Mouse (Mus musculus): ENCODE results near the gene Mycbp2. TPM values are rescaled to one million over a fixed set of nuclear protein-coding genes. Genes with fewer than 3 reads are reported as not detected.

The Mycbp2 gene
- total and polyA plus RNA-seq, 3 experiments: 12.6 to 27.5 (median 26.6) TPM

- intact Hi-C loops (cut with DNase I): loop anchor here (2.0 kb wide), 1 partner anchor 13 kb away; no protein-coding TSS in a partner anchor
- no peak overlapping the region for H3K4me3 ChIP-seq
- H3K9ac ChIP-seq (ENCODE audit: low read depth, low read length): no peak overlapping the region
- DNase-seq: no peak
- no peaks in the 10 kb centered on the region for H3K27me3 ChIP-seq (ENCODE audit: control insufficient read depth, insufficient read depth, low read length)
- no peak for TF ChIP-seq CTCF (IDR thresholded peaks at IDR 0.05)
- no peak for TF ChIP-seq POLR2A (IDR thresholded peaks at IDR 0.05; ENCODE audit: insufficient read depth, low read depth, low read length)
- no peak for TF ChIP-seq EP300 (IDR thresholded peaks at IDR 0.05; ENCODE audit: insufficient read depth, low read depth, low read length)
- peaks cover 3% of the 10 kb centered on the region for H3K4me1 ChIP-seq (ENCODE audit: control insufficient read depth, insufficient read depth, low read length)
- H3K36me3 ChIP-seq (ENCODE audit: control insufficient read depth, insufficient read depth, low read length): peaks cover 41% of the 10 kb centered on the region
- 55% methylated on average over 1 of the region's 1 CpGs for WGBS
- H3K27ac ChIP-seq: no peak overlapping the region
- peaks cover 5% of the 10 kb centered on the region for H3K79me2 ChIP-seq (replicated peaks; ENCODE audit: control insufficient read depth, insufficient read depth, low read length)
Observed at GRCm38 (mm10) chr14:103085840-103086533, 260.6 kb downstream of the Mycbp2 start.

- Histone ChIP-seq H3K27ac (no peak overlapping the region), H3K4me3 (no peak overlapping the region), H3K4me1 (ENCODE audit: control insufficient read depth, insufficient read depth, low read length) (no peaks in the 10 kb centered on the region; the same call in 1 of the 2 replicates), H3K27me3 (ENCODE audit: control insufficient read depth, insufficient read depth, low read length) (no peaks in the 10 kb centered on the region), H3K79me2 (replicated peaks; ENCODE audit: control insufficient read depth, insufficient read depth, low read length) (0 out of 2 replicates have a peak, but pooled peaks cover 2% of the 10 kb centered on the region), H3K9ac (ENCODE audit: low read depth, low read length) (no peak overlapping the region), H3K36me3 (ENCODE audit: control insufficient read depth, insufficient read depth, low read length) (peaks cover 16% of the 10 kb centered on the region)
- intact Hi-C loops (cut with DNase I): no loop called here
- DNase-seq: no peak
- 82% methylated on average over 9 of the region's 9 CpGs for WGBS
- TF ChIP-seq POLR2A (IDR thresholded peaks at IDR 0.05; ENCODE audit: insufficient read depth, low read depth, low read length) (no peak), EP300 (IDR thresholded peaks at IDR 0.05; ENCODE audit: insufficient read depth, low read depth, low read length) (no peak), CTCF (IDR thresholded peaks at IDR 0.05) (no peak)
Observed at GRCm38 (mm10) chr14:103079209-103079977, 267.2 kb downstream of the Mycbp2 start.

- 77% methylated on average over 16 of the region's 16 CpGs for WGBS
- Histone ChIP-seq H3K27me3 (ENCODE audit: control insufficient read depth, insufficient read depth, low read length) (no peaks in the 10 kb centered on the region), H3K4me3 (no peak overlapping the region), H3K9ac (ENCODE audit: low read depth, low read length) (no peak overlapping the region), H3K79me2 (replicated peaks; ENCODE audit: control insufficient read depth, insufficient read depth, low read length) (0 out of 2 replicates have a peak, but pooled peaks cover 2% of the 10 kb centered on the region), H3K4me1 (ENCODE audit: control insufficient read depth, insufficient read depth, low read length) (no peaks in the 10 kb centered on the region; the same call in 1 of the 2 replicates), H3K27ac (no peak overlapping the region), H3K36me3 (ENCODE audit: control insufficient read depth, insufficient read depth, low read length) (peaks cover 15% of the 10 kb centered on the region)
- DNase-seq: no peak
- intact Hi-C loops (cut with DNase I): no loop called here
- TF ChIP-seq EP300 (IDR thresholded peaks at IDR 0.05; ENCODE audit: insufficient read depth, low read depth, low read length): no peak
- no peak for TF ChIP-seq CTCF (IDR thresholded peaks at IDR 0.05)
- TF ChIP-seq POLR2A (IDR thresholded peaks at IDR 0.05; ENCODE audit: insufficient read depth, low read depth, low read length): no peak
Observed at GRCm38 (mm10) chr14:103078006-103078912, 268.4 kb downstream of the Mycbp2 start.

- 80% methylated on average over 9 of the region's 9 CpGs for whole genome bisulfite sequencing
- TF ChIP-seq CTCF (IDR thresholded peaks at IDR 0.05) (no peak), EP300 (IDR thresholded peaks at IDR 0.05; ENCODE audit: insufficient read depth, low read depth, low read length) (no peak), POLR2A (IDR thresholded peaks at IDR 0.05; ENCODE audit: insufficient read depth, low read depth, low read length) (no peak)
- DNase-seq: no peak
- Histone ChIP-seq H3K9ac (ENCODE audit: low read depth, low read length) (no peak overlapping the region), H3K4me3 (no peak overlapping the region), H3K4me1 (ENCODE audit: control insufficient read depth, insufficient read depth, low read length) (no peaks in the 10 kb centered on the region; the same call in 1 of the 2 replicates), H3K27ac (no peak overlapping the region), H3K36me3 (ENCODE audit: control insufficient read depth, insufficient read depth, low read length) (peaks cover 12% of the 10 kb centered on the region), H3K79me2 (replicated peaks; ENCODE audit: control insufficient read depth, insufficient read depth, low read length) (0 out of 2 replicates have a peak, but pooled peaks cover 2% of the 10 kb centered on the region), H3K27me3 (ENCODE audit: control insufficient read depth, insufficient read depth, low read length) (no peaks in the 10 kb centered on the region)
- intact Hi-C loops (cut with DNase I): no loop called here
Observed at GRCm38 (mm10) chr14:103077272-103078005, 269.2 kb downstream of the Mycbp2 start.

GRCm38 (mm10) chr14:103075166-103075565 lies 271.4 kb downstream of the Mycbp2 start:
- H3K27me3 ChIP-seq (ENCODE audit: control insufficient read depth, insufficient read depth, low read length): no peaks in the 10 kb centered on the region
- peaks cover 6% of the 10 kb centered on the region; the same call in 1 of the 2 replicates for H3K36me3 ChIP-seq (ENCODE audit: control insufficient read depth, insufficient read depth, low read length)
- intact Hi-C loops (cut with DNase I): no loop called here

More at GRCm38 (mm10) chr14:103075166-103075565, 271.4 kb downstream of the Mycbp2 start:
- Histone ChIP-seq H3K9ac (ENCODE audit: low read depth, low read length) (no peak overlapping the region), H3K79me2 (replicated peaks; ENCODE audit: control insufficient read depth, insufficient read depth, low read length) (0 out of 2 replicates have a peak, but pooled peaks cover 2% of the 10 kb centered on the region), H3K4me1 (ENCODE audit: control insufficient read depth, insufficient read depth, low read length) (no peaks in the 10 kb centered on the region; the same call in 1 of the 2 replicates), H3K4me3 (no peak overlapping the region), H3K27ac (no peak overlapping the region)
- TF ChIP-seq EP300 (IDR thresholded peaks at IDR 0.05; ENCODE audit: insufficient read depth, low read depth, low read length) (no peak), POLR2A (IDR thresholded peaks at IDR 0.05; ENCODE audit: insufficient read depth, low read depth, low read length) (no peak), CTCF (IDR thresholded peaks at IDR 0.05) (no peak)
- DNase-seq: no peak
- WGBS: 78% methylated on average over 7 of the region's 7 CpGs

All from heart, adult 2 months (tissue).